21 mouse cellular contexts compared by ENCODE assay signal in genomic region chr4:150849964-150850363, GRCm38 (mm10). TPM values are rescaled to one million over a fixed set of nuclear protein-coding genes. Genes with fewer than 3 reads are reported as not detected.
DNase-seq lines count a peak whose midpoint lies in the region; ATAC-seq and TF ChIP-seq lines count a peak whose summit lies in the region.
"Had no signal": no experiment of that assay in that cellular context is flagged by ENCODE, and none has a peak within 500 bp of the region (broad histone marks: within the 10 kb centered on the region; RNA-seq: fewer than 3 reads in every experiment).

No protein-coding gene starts in this region.

- no peak overlapping the region for H3K27ac ChIP-seq in forebrain, postnatal 0 days (ENCODE audit: low read depth, low read length)
- H3K27ac ChIP-seq in forebrain, embryonic 10.5 days, result no peak overlapping the region
- H3K27ac ChIP-seq in layer of hippocampus, adult 2 months, result no peak overlapping the region
- H3K27ac ChIP-seq: hindbrain, embryonic 15.5 days; liver, embryonic 13.5 days had no signal

- no peak overlapping the region for H3K4me2 ChIP-seq in forebrain, postnatal 0 days (ENCODE audit: low read depth)
- H3K4me2 ChIP-seq: hindbrain, embryonic 15.5 days; liver, embryonic 13.5 days; midbrain, embryonic 11.5 days had no signal

- H3K36me3 ChIP-seq in forebrain, postnatal 0 days (ENCODE audit: insufficient read depth), result no peaks in the 10 kb centered on the region
- no peaks in the 10 kb centered on the region for H3K36me3 ChIP-seq in forebrain, embryonic 10.5 days (replicated peaks)
- H3K36me3 ChIP-seq: hindbrain, embryonic 15.5 days; liver, embryonic 13.5 days had no signal

- H3K27me3 ChIP-seq in forebrain, postnatal 0 days (ENCODE audit: insufficient read depth, low read length), result no peaks in the 10 kb centered on the region
- peaks cover 32% of the 10 kb centered on the region for H3K27me3 ChIP-seq in forebrain, embryonic 10.5 days (ENCODE audit: poor library complexity, severe bottlenecking)
- H3K27me3 ChIP-seq: hindbrain, embryonic 15.5 days had no signal

- ATAC-seq in forebrain, postnatal 0 days, result no peak
- no peak for ATAC-seq in activated CD4-positive, CD25-positive, alpha-beta regulatory T cell, adult 4 months

- H3K4me1 ChIP-seq in forebrain, postnatal 0 days (ENCODE audit: insufficient read depth), result peaks cover 7% of the 10 kb centered on the region; the same call in 1 of the 2 replicates
- H3K4me1 ChIP-seq in forebrain, embryonic 10.5 days, result peaks cover 40% of the 10 kb centered on the region

- DNase-seq in forebrain, postnatal 0 days, result peak; percentile 38
- no peak for DNase-seq in forebrain, embryonic 10.5 days (ENCODE audit: extremely low spot score, low spot score)
- DNase-seq in layer of hippocampus, adult 2 months (ENCODE audit: low spot score in 2 of 2), result no peak
- DNase-seq in layer of hippocampus, adult 11-12 months (ENCODE audit: low spot score), result no peak
- DNase-seq in 416B (ENCODE audit: low read depth), result peak; percentile 45
- DNase-seq in adipocyte (ENCODE audit: low spot score), result peak; percentile 42
- no peak for DNase-seq in testis, postnatal 10 days (ENCODE audit: low spot score)
- DNase-seq: adrenal gland, postnatal 10 days; cerebellum, adult 18-20 months; cerebellum, postnatal 36 days; gastrocnemius, postnatal 10 days; heart, postnatal 14 days; kidney, adult 9 months; layer of hippocampus, postnatal 36 days; liver, embryonic 13.5 days; lung, postnatal 4 days; thymus, adult 2 months had no signal

- no peaks in the 10 kb centered on the region for H3K9me3 ChIP-seq in forebrain, postnatal 0 days (ENCODE audit: low read length)
- no peaks in the 10 kb centered on the region for H3K9me3 ChIP-seq in forebrain, embryonic 10.5 days
- H3K9me3 ChIP-seq: hindbrain, embryonic 15.5 days; liver, embryonic 13.5 days had no signal

- H3K4me3 ChIP-seq in forebrain, postnatal 0 days (ENCODE audit: low read depth, low read length), result no peak overlapping the region
- H3K4me3 ChIP-seq in forebrain, embryonic 10.5 days, result no peak overlapping the region
- H3K4me3 ChIP-seq in layer of hippocampus, adult 2 months, result no peak overlapping the region
- H3K4me3 ChIP-seq: erythroblast, embryonic 14.5 days; hindbrain, embryonic 15.5 days; liver, embryonic 13.5 days had no signal

- no peak overlapping the region for H3K9ac ChIP-seq in forebrain, postnatal 0 days
- H3K9ac ChIP-seq: hindbrain, embryonic 15.5 days; liver, embryonic 13.5 days had no signal

- peak; percentile 63 for TF ChIP-seq CTCF in forebrain, postnatal 0 days (IDR thresholded peaks at IDR 0.05; ENCODE audit: low read depth)
- TF ChIP-seq CTCF in layer of hippocampus, adult 2 months (conservative IDR thresholded peaks at IDR 0.05), result peak; percentile 91

- 47% methylated on average over 10 of the region's 10 CpGs for WGBS in forebrain, postnatal 0 days
- WGBS in forebrain, embryonic 10.5 days, result 75% methylated on average over 10 of the region's 10 CpGs

RNA-seq across cellular contexts. Expression of gene Errfi1, which starts 3.8 kb away (rescaled TPM):
- 22.3 and 34.9 TPM in 2 replicates for total RNA-seq in forebrain, postnatal 0 days (2014; rRNA removed)
- 16.5 and 17.2 TPM in 2 replicates for polyA plus RNA-seq in forebrain, postnatal 0 days (2015; fragmentation: Nextera tagmentation; extraction: Ambion mirVana)
- 16.5 and 18.7 TPM in 2 replicates for polyA plus RNA-seq in forebrain, embryonic 10.5 days (2016; fragmentation: Nextera tagmentation; extraction: Ambion mirVana)
- 10 to 100 TPM; 42.5 to 50.6 TPM for total RNA-seq in layer of hippocampus, adult 2 months (2021)
- polyA plus RNA-seq in activated CD4-positive, CD25-positive, alpha-beta regulatory T cell, adult 4 months (2017; shearing (Covaris generic)), result 1 to 10 TPM; 2.0 to 2.4 TPM
- polyA plus RNA-seq: erythroblast, embryonic 14.5 days had no signal

Comparison
In these comparisons a context has a peak if more than half of its experiments do, and no peak if none do; other contexts are left out.
1. DNase-seq: peak in forebrain, postnatal 0 days (single experiment), 416B (single experiment) and adipocyte (single experiment); none in forebrain, embryonic 10.5 days (single experiment), layer of hippocampus, adult 2 months (0 of 2), layer of hippocampus, adult 11-12 months (single experiment) and testis, postnatal 10 days (single experiment).